Mouse (Mus musculus) midbrain, embryonic 11.5 days (tissue): ENCODE measurements around the gene Taldo1. TPM values are rescaled to one million over a fixed set of nuclear protein-coding genes. Genes with fewer than 3 reads are reported as not detected.

Source experiments
- ATAC-seq: fragments of 200-750 bp; cut with Nextera tagmentation; 2 replicates; pipeline ENCODE4 v1.8.0; 2017; ENCODE audit warnings: moderate TSS enrichment, moderate library complexity; ENCODE audit not compliant: low FRiP score
- DNase-seq: peaks from one replicate; pipeline ENCODE4 v3.0.0; 2015; ENCODE audit warnings: low spot score; ENCODE audit errors: missing footprints
- H3K27ac ChIP-seq: fragments of 300-500 bp; sonication (generic); 2 replicates; pipeline ENCODE4 v1.5.1; 2014; ENCODE audit warnings: low read depth, low read length
- H3K27me3 ChIP-seq: fragments of 300-500 bp; sonication (generic); 2 replicates; pipeline ENCODE4 v1.6.1; 2014; ENCODE audit warnings: mild to moderate bottlenecking, low read length, moderate library complexity, mixed read lengths; ENCODE audit not compliant: control insufficient read depth, insufficient read depth
- H3K36me3 ChIP-seq: fragments of 300-500 bp; sonication (generic); 2 replicates; pipeline ENCODE4 v1.6.1; 2014; ENCODE audit warnings: mild to moderate bottlenecking, low read length, moderate library complexity, mixed read lengths; ENCODE audit not compliant: control insufficient read depth, insufficient read depth
- H3K4me1 ChIP-seq: fragments of 300-500 bp; sonication (generic); 2 replicates; pipeline ENCODE4 v1.6.1; 2014; ENCODE audit warnings: low read length; ENCODE audit not compliant: control insufficient read depth, insufficient read depth
- H3K4me2 ChIP-seq: fragments of 300-500 bp; sonication (generic); 2 replicates; pipeline ENCODE4 v1.6.1; 2014; ENCODE audit warnings: mild to moderate bottlenecking, moderate library complexity
- H3K4me3 ChIP-seq: fragments of 300-500 bp; sonication (generic); 2 replicates; pipeline ENCODE4 v1.5.1; 2014; ENCODE audit warnings: low read depth, low read length
- H3K9ac ChIP-seq: fragments of 300-500 bp; sonication (generic); 2 replicates; pipeline ENCODE4 v1.6.1; 2014; ENCODE audit warnings: low read length
- H3K9me3 ChIP-seq: fragments of 300-500 bp; sonication (generic); 2 replicates; pipeline ENCODE4 v1.6.1; 2016; ENCODE audit warnings: low read length; ENCODE audit not compliant: control insufficient read depth
- WGBS: fragments of 180-500 bp; shearing (Covaris S2); extraction: QIAGEN DNeasy Blood & Tissue Kit; methylation state at CpG from one replicate; pipeline ENCODE4 v1.1.7; 2014; 5-methylcytosine and 5-hydroxymethylcytosine counted together
- polyA plus RNA-seq: library from polyadenylated mRNA; unstranded; fragments of >200 nt; fragmentation: Nextera tagmentation; extraction: Ambion mirVana; gene quantifications from 2 replicates; pipeline ENCODE4 v1.2.1, GENCODE M21; 2014

The Taldo1 gene
- polyA plus RNA-seq, 1 experiment from 2014 or later: 386 TPM

DNA sequence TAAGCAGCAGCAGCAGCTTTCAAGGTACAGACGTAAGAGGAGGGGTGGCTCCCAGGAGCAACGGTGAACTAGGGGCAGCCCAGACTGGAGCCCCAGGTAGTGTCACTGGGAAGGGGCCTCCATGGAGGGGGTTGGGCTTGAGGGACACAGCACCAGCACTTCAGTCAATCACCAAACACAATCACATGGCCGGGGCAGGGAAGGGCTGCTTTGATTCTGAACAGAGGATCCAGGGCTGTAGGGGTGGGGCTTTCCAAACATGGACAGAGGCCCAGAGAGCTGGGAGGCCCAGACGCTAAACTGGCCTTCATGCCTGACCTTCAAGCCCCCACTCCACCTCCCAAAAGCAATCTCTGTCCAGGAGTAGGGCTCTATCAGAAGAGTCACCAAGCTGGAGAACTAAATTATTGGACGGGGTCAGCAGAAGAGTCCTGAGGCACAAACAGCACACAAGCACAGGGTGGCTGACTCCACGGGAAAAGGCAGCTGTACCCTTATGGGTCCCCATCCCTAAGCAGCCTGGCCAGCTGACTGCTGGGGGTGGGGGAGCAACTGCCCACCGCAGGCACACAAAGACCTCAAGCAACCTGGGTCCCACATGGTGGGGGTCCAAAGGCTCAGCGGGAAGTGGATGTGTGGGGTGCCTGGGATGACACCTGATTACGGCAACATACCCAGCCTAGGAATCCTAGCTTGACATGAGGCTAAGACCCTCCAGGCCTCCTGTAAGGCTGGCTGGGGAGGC is 38.0 kb downstream of the Taldo1 start:
- peak; percentile 82 for DNase-seq
- H3K9me3 ChIP-seq: no peaks in the 10 kb centered on the region
- WGBS: 64% methylated on average over 9 of the region's 9 CpGs
- no peaks in the 10 kb centered on the region; the same call in 1 of the 2 replicates for H3K27me3 ChIP-seq
- no peak overlapping the region for H3K9ac ChIP-seq
- no peak overlapping the region for H3K4me3 ChIP-seq
- ATAC-seq: peak; percentile 41
- peak overlapping the region; percentile 59 for H3K4me2 ChIP-seq
- peaks cover 25% of the 10 kb centered on the region for H3K4me1 ChIP-seq
- H3K27ac ChIP-seq: no peak overlapping the region; the same call in 1 of the 2 replicates
- H3K36me3 ChIP-seq: no peaks in the 10 kb centered on the region; the same call in 1 of the 2 replicates

DNA sequence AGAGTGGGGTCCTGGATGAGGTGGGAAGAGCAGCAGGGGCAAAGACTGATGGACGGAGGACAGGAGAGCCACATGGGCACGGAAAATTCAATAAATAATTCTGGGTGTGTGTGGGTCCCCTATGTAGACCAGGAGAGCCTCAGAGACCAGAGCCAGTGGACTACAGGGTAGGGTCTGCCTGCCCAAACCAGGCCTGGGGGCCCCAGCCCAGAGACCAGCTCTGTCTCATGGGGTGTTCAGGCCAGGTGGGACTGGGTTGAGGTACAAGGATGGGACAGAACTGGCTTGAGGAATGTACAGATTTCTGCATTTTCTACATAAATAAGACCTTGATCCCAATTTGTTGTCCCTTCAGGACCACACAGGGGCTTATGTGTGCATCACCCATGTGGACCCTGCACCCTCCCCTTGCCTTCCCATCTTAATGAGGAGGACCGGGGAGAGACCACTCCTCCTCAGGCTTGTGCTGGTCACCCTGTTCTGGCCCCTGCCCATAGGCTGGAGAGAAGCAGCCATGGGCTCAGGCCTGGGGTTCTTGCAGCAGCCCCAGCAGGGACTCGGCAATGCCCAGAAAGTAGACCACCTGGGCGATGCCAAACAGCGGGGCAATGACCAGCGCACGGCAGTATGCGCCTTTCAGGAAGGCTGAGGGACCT is 38.7 kb downstream of the Taldo1 start:
- H3K27ac ChIP-seq: no peak overlapping the region
- H3K4me1 ChIP-seq: peaks cover 30% of the 10 kb centered on the region
- H3K4me2 ChIP-seq: no peak overlapping the region
- no peak overlapping the region for H3K9ac ChIP-seq
- DNase-seq: no peak
- no peak for ATAC-seq
- WGBS: 94% methylated on average over 9 of the region's 9 CpGs
- no peaks in the 10 kb centered on the region; the same call in 1 of the 2 replicates for H3K27me3 ChIP-seq
- H3K4me3 ChIP-seq: no peak overlapping the region
- no peaks in the 10 kb centered on the region for H3K9me3 ChIP-seq
- H3K36me3 ChIP-seq: no peaks in the 10 kb centered on the region; the same call in 1 of the 2 replicates

- ATAC-seq (no peak), DNase-seq (no peak)
- Histone ChIP-seq H3K36me3 (no peaks in the 10 kb centered on the region; the same call in 1 of the 2 replicates), H3K9ac (no peak overlapping the region), H3K9me3 (no peaks in the 10 kb centered on the region), H3K27me3 (no peaks in the 10 kb centered on the region), H3K4me1 (peaks cover 36% of the 10 kb centered on the region), H3K4me2 (no peak overlapping the region), H3K4me3 (no peak overlapping the region), H3K27ac (no peak overlapping the region)
- 96% methylated on average over 19 of the region's 19 CpGs for WGBS
Measured at GRCm38 (mm10) chr7:141431434-141432185, 39.6 kb downstream of the Taldo1 start.

DNA sequence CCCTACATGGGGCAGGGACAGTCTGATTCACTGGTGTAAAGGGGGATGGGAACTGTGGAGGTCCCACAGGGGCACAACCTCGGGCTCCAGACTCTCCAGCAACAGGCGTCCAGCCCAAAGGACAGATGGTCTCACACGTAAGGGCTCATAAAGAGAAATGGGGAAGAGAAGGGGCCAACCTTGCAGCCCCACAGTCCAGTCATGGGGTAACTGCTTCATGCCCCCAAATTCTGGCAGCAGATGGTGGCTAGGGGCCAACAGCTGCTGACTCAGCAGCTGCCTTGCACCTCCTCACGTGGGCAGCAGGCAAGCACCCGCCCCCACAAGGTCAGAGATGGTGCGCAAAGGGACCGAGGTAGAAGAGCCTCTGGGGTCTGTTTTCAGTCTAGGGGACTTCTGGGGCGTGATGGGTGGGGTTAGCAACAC is 40.2 kb downstream of the Taldo1 start:
- Histone ChIP-seq H3K27ac (no peak overlapping the region), H3K36me3 (no peaks in the 10 kb centered on the region; the same call in 1 of the 2 replicates), H3K4me3 (no peak overlapping the region), H3K9ac (no peak overlapping the region), H3K27me3 (no peaks in the 10 kb centered on the region), H3K4me2 (no peak overlapping the region), H3K9me3 (no peaks in the 10 kb centered on the region), H3K4me1 (peaks cover 42% of the 10 kb centered on the region)
- WGBS: 93% methylated on average over 8 of the region's 8 CpGs
- DNase-seq (peak; percentile 51), ATAC-seq (no peak)

DNA sequence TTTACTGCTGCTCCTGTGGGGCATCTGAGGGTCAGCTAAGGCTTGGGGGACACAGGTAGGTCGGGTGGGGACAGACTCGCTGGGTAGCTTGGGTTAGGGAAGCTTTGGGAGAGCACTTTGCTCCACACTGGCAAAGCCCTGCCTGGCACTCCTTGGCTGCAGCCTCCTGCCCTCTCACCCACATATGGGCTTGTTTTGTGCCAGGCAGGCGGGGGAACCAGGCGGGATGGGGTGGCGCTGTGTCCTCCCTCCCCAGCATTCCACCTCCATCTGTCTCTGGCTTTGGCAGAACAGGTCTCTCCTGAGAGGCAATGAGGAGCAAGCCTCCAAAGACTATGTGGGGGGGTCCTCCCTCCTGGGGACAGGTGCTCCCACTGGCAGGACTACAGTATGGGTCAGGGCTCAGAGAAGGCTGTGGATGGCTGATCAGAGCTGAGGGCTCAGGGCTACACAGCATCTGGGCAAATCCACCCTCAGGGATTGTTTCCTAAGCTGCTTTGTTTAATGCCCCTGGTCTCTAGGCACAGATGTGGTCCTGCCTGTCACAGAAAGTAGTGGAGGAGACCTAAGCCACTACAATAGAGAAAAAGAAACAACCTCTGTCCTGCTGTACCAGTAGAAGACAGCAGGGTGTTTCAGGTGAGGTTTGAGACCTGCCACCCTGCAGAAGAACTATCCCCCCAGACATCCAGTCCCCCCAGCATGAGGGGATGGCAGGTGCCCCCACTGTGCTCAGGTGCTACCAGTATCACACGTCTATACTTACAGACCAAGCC is 40.9 kb downstream of the Taldo1 start:
- 93% methylated on average over 6 of the region's 6 CpGs for WGBS
- Histone ChIP-seq H3K27me3 (no peaks in the 10 kb centered on the region), H3K9me3 (no peaks in the 10 kb centered on the region), H3K27ac (no peak overlapping the region), H3K4me3 (no peak overlapping the region), H3K9ac (peak overlapping the region; percentile 70; the same call in 1 of the 2 replicates), H3K36me3 (no peaks in the 10 kb centered on the region; the same call in 1 of the 2 replicates), H3K4me1 (peaks cover 42% of the 10 kb centered on the region), H3K4me2 (no peak overlapping the region)
- DNase-seq: peak; percentile 66
- no peak for ATAC-seq

GRCm38 (mm10) chr7:141433517-141434400 is 41.8 kb downstream of the Taldo1 start:
- WGBS: 68% methylated on average over 15 of the region's 15 CpGs
- ATAC-seq: no peak
- Histone ChIP-seq H3K4me1 (peaks cover 40% of the 10 kb centered on the region), H3K36me3 (no peaks in the 10 kb centered on the region; the same call in 1 of the 2 replicates), H3K4me3 (peak overlapping the region; percentile 41), H3K4me2 (peak overlapping the region; percentile 77), H3K27me3 (no peaks in the 10 kb centered on the region), H3K9ac (peak overlapping the region; percentile 70), H3K27ac (no peak overlapping the region), H3K9me3 (no peaks in the 10 kb centered on the region)
- no peak for DNase-seq

DNA sequence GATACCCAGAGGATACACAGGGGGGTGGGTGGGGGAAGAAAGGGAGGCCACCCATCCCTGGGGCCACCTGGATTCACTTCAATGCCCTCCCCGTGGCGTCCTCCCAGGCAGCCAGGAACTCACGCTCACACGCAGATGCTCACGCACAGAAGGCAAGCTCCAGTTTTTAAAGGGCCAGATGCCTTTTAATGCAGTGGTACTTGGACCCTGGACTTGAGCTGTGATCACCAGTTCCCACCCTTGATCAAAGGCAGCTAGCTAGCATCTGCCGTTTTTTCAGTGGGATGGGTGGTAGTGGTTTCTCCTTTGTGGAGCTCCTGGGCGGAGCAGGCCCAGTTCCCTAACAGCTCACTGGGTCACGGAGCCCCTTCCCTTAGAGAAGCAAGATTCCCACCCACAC is 42.5 kb downstream of the Taldo1 start:
- Histone ChIP-seq H3K4me3 (peak overlapping the region; percentile 41), H3K27ac (peak overlapping the region; percentile 33), H3K36me3 (no peaks in the 10 kb centered on the region; the same call in 1 of the 2 replicates), H3K9ac (peak overlapping the region; percentile 70), H3K4me1 (peaks cover 34% of the 10 kb centered on the region), H3K4me2 (peak overlapping the region; percentile 77), H3K9me3 (no peaks in the 10 kb centered on the region), H3K27me3 (no peaks in the 10 kb centered on the region)
- peak; percentile 94 for DNase-seq
- 15% methylated on average over 8 of the region's 8 CpGs for WGBS
- ATAC-seq: no peak
